Mouse (Mus musculus) sigmoid colon, adult 10 weeks (tissue): Measurements from ENCODE around the gene Ube2dnl2. TPM values are rescaled to one million over a fixed set of nuclear protein-coding genes. Genes with fewer than 3 reads are reported as not detected.

Experiments used
- polyA plus RNA-seq: library from polyadenylated mRNA; stranded (reverse); fragments of 350-450 nt; fragmentation: Illumina TruSeq; extraction: RNeasy Lipid Tissue Mini Kit (QIAGEN cat#74804); gene quantifications from one replicate; pipeline ENCODE4 v1.2.3, GENCODE M21; 2014; ENCODE audit warnings: low read depth, low replicate concordance

The Ube2dnl2 gene
- polyA plus RNA-seq = not detected

GRCm38 (mm10) chrX:114907282-114907681, at the start of gene Ube2dnl2:
Gene Ube2dnl2 (plus strand): TSS chrX:114907582.

GRCm38 (mm10) chrX:114904712-114905111, 2.7 kb upstream of the Ube2dnl2 start, which contains the start of gene Ube2dnl1:
Gene Ube2dnl1 (plus strand): TSS chrX:114905012.

Other genes with a start within 250 kb of the Ube2dnl2 start
- gene Ube2dnl1, start 2.6 kb upstream of the Ube2dnl2 start, polyA plus RNA-seq = not detected